Mouse (Mus musculus) heart, postnatal 0 days (tissue): ENCODE results near the gene Ak3.

Source experiments
- CTCF ChIP-seq: IDR thresholded peaks from 2 replicates; pipeline ENCODE4 v1.5.1; 2016; ENCODE audit warnings: antibody characterized with exemption, control low read depth, low read depth
- EP300 ChIP-seq: IDR thresholded peaks from 2 replicates; pipeline ENCODE4 v1.6.1; 2016; ENCODE audit warnings: antibody characterized with exemption, low read depth

DNA sequence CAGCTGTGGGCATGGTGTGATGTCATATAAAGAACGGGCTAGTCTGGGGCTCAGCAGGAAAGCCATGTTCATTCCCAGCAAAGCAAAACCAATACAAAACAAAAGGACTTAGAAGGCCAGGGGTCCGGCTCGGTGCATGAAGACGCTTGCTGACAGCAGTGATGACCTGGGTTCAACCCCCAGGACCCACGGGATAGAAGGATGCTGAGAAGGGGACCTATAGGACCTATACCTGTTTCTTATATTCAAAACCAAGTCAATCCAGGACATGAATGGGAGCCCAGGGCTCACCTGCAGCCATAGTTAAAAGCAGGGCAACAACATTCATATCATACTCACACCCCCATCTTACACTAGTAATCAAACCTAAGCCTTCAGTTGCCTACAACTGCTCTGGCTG is 15.2 kb upstream of the Ak3 start:
- no peak for TF ChIP-seq CTCF
- no peak for TF ChIP-seq EP300
